Mouse (Mus musculus) heart, adult 2 months (tissue): Measurements from ENCODE around the gene Blm. TPM values are rescaled to one million over a fixed set of nuclear protein-coding genes. Genes with fewer than 3 reads are reported as not detected.

Experiments
- DNase-seq, 2 experiments: peaks; one replicate each; pipeline ENCODE4 v3.0.0; 2021
- H3K27ac ChIP-seq: fragments of 200-600 bp; 2 replicates; pipeline ENCODE4 v1.8.1; 2022
- H3K27me3 ChIP-seq: fragments of 200-500 bp; 2 replicates; pipeline ENCODE4 v1.6.1; 2012; ENCODE audit warnings: mild to moderate bottlenecking, low read length, inconsistent platforms, mixed read lengths; ENCODE audit not compliant: control insufficient read depth, insufficient read depth
- H3K36me3 ChIP-seq: fragments of 200-500 bp; 2 replicates; pipeline ENCODE4 v1.6.1; 2012; ENCODE audit warnings: low read length, inconsistent platforms; ENCODE audit not compliant: control insufficient read depth, insufficient read depth
- H3K4me1 ChIP-seq: fragments of 200-500 bp; 2 replicates; pipeline ENCODE4 v1.6.1; 2011; ENCODE audit warnings: low read length; ENCODE audit not compliant: control insufficient read depth, insufficient read depth
- H3K4me3 ChIP-seq: fragments of 200-600 bp; 2 replicates; pipeline ENCODE4 v1.8.1; 2022
- H3K79me2 ChIP-seq: fragments of 200-500 bp; replicated peaks from 2 replicates; pipeline ENCODE4 v1.6.1; 2012; ENCODE audit warnings: mild to moderate bottlenecking, inconsistent platforms, low read length, moderate library complexity, mixed read lengths; ENCODE audit not compliant: control insufficient read depth, insufficient read depth
- H3K9ac ChIP-seq: fragments of 200-500 bp; 2 replicates; pipeline ENCODE4 v1.6.1; 2012; ENCODE audit warnings: low read depth, mild to moderate bottlenecking, control low read depth, inconsistent platforms, low read length, mixed read lengths
- CTCF ChIP-seq: fragments of 200-600 bp; IDR thresholded peaks from 2 replicates; pipeline ENCODE4 v1.8.1; 2022; ENCODE audit warnings: antibody characterized with exemption, mild to moderate bottlenecking, moderate library complexity
- EP300 ChIP-seq: fragments of 200-500 bp; IDR thresholded peaks from 2 replicates; pipeline ENCODE4 v1.6.1; 2011; ENCODE audit warnings: low read depth, low read length, control low read depth; ENCODE audit not compliant: insufficient read depth
- POLR2A ChIP-seq: fragments of 200-500 bp; IDR thresholded peaks from 2 replicates; pipeline ENCODE4 v1.6.1; 2011; ENCODE audit warnings: mild to moderate bottlenecking, low read depth, low read length, control low read depth; ENCODE audit not compliant: insufficient read depth
- WGBS: fragments of 180-500 bp; shearing (Covaris S2); methylation state at CpG from one replicate; pipeline ENCODE4 v1.1.7; 2018; 5-methylcytosine and 5-hydroxymethylcytosine counted together
- intact Hi-C: fragments of 180-260 bp; cut with DNase I; formaldehyde crosslinking; loops from one replicate; pipeline ENCODE4 v1.15.1; 2025
- polyA plus RNA-seq: library from polyadenylated mRNA; depleted of rRNA; stranded (reverse); fragments of >200 nt; gene quantifications from 2 replicates; pipeline ENCODE4 v1.2.3, GENCODE M21; 2012
- total RNA-seq, 2 experiments: library from RNA; stranded (reverse); gene quantifications; 2 replicates each; pipeline ENCODE4 v1.2.3; 2021

The Blm gene
- total and polyA plus RNA-seq, 3 experiments: 0.59 to 1.3 (median 0.91) TPM

- TF ChIP-seq EP300 (no peak), POLR2A (no peak), CTCF (no peak)
- no peak overlapping the region for H3K27ac ChIP-seq
- no peaks in the 10 kb centered on the region for H3K79me2 ChIP-seq
- peaks cover 9% of the 10 kb centered on the region for H3K4me1 ChIP-seq
- 66% methylated on average over 5 of the region's 5 CpGs for WGBS
- no peaks in the 10 kb centered on the region for H3K36me3 ChIP-seq
- H3K27me3 ChIP-seq: no peaks in the 10 kb centered on the region
- intact Hi-C loops: no loop called here
- no peak overlapping the region for H3K4me3 ChIP-seq
- no peak for DNase-seq
- no peak overlapping the region for H3K9ac ChIP-seq
These were observed 107.2 kb downstream of the Blm start for GRCm38 (mm10) chr7:80427730-80428129.

GRCm38 (mm10) chr7:80426363-80426762 lies 108.6 kb downstream of the Blm start:
- H3K27me3 ChIP-seq: no peaks in the 10 kb centered on the region
- no peak overlapping the region for H3K27ac ChIP-seq
- TF ChIP-seq EP300: no peak
- peaks cover 10% of the 10 kb centered on the region for H3K4me1 ChIP-seq
- no peak overlapping the region for H3K9ac ChIP-seq
- DNase-seq: peak in 1 of 2 experiments; percentile 63
- 42% methylated on average over 7 of the region's 7 CpGs for WGBS
- H3K4me3 ChIP-seq: no peak overlapping the region
- no peaks in the 10 kb centered on the region for H3K79me2 ChIP-seq
- intact Hi-C loops: no loop called here
- H3K36me3 ChIP-seq: no peaks in the 10 kb centered on the region

GRCm38 (mm10) chr7:80424722-80425121 lies 110.2 kb downstream of the Blm start:
- 95% methylated on average over 6 of the region's 6 CpGs for WGBS
- TF ChIP-seq CTCF (peak; percentile 45), POLR2A (no peak)
- H3K9ac ChIP-seq: no peak overlapping the region

GRCm38 (mm10) chr7:80422759-80423480 lies 112.0 kb downstream of the Blm start:
- TF ChIP-seq CTCF (peak; percentile 37), EP300 (no peak)
- WGBS: 12% methylated on average over 20 of the region's 20 CpGs
- Histone ChIP-seq H3K4me1 (peaks cover 10% of the 10 kb centered on the region), H3K79me2 (no peaks in the 10 kb centered on the region), H3K9ac (0 out of 2 replicates have a peak overlapping the region, but pooled peaks have one; percentile 3), H3K4me3 (peak overlapping the region; percentile 33), H3K27ac (peak overlapping the region; percentile 52), H3K27me3 (no peaks in the 10 kb centered on the region), H3K36me3 (no peaks in the 10 kb centered on the region)
- DNase-seq: peak; percentile 56 to 67
- intact Hi-C loops: no loop called here

More at GRCm38 (mm10) chr7:80424722-80425121, 110.2 kb downstream of the Blm start:
- intact Hi-C loops: no loop called here
- Histone ChIP-seq H3K36me3 (no peaks in the 10 kb centered on the region), H3K4me3 (no peak overlapping the region), H3K79me2 (no peaks in the 10 kb centered on the region), H3K27ac (no peak overlapping the region), H3K4me1 (peaks cover 10% of the 10 kb centered on the region), H3K27me3 (no peaks in the 10 kb centered on the region)
- no peak for DNase-seq

GRCm38 (mm10) chr7:80421576-80421975 lies 113.3 kb downstream of the Blm start:
- Histone ChIP-seq H3K4me1 (peaks cover 4% of the 10 kb centered on the region), H3K79me2 (no peaks in the 10 kb centered on the region), H3K27ac (no peak overlapping the region), H3K36me3 (no peaks in the 10 kb centered on the region), H3K27me3 (no peaks in the 10 kb centered on the region), H3K9ac (no peak overlapping the region), H3K4me3 (no peak overlapping the region)
- intact Hi-C loops: no loop called here
- 96% methylated on average over 6 of the region's 6 CpGs for WGBS
- TF ChIP-seq EP300 (no peak), POLR2A (no peak), CTCF (no peak)
- no peak for DNase-seq

GRCm38 (mm10) chr7:80420586-80420985 lies 114.3 kb downstream of the Blm start:
- no peaks in the 10 kb centered on the region for H3K27me3 ChIP-seq
- 71% methylated on average over 4 of the region's 4 CpGs for WGBS
- no peak for DNase-seq
- TF ChIP-seq POLR2A (no peak), CTCF (no peak), EP300 (no peak)
- no peaks in the 10 kb centered on the region for H3K36me3 ChIP-seq
- H3K79me2 ChIP-seq: no peaks in the 10 kb centered on the region
- no peak overlapping the region for H3K9ac ChIP-seq
- H3K27ac ChIP-seq: no peak overlapping the region
- H3K4me1 ChIP-seq: peaks cover 3% of the 10 kb centered on the region; the same call in 1 of the 2 replicates
- intact Hi-C loops: no loop called here
- no peak overlapping the region for H3K4me3 ChIP-seq
